Mouse (Mus musculus): ENCODE results near the gene Fkrp.

DNA sequence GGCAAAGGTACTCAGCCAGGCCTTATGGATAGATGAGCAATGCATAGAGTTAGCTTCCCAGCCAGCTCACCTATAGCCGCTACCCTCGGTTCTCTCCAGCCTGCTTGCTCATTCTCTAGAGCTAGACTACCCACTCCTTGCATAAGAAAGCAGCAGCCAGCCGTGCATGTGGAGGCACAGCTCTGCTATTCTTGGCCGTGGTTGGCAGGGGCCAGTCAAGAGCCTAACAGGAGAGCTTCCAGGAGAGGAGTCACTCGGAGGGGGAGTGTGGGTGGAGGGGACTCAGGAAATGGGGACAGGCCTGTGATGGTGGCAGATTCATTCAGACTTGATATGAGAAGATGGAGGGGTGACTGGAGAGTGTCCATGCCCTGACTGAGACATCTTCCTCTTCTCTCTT is 7.2 kb upstream of the Fkrp start:
- no peak for TF ChIP-seq CTCF (IDR thresholded peaks at IDR 0.05; ENCODE audit: extremely low read depth, insufficient read length, insufficient replicate concordance, low read depth, low read length)
- TF ChIP-seq POLR2A (IDR thresholded peaks at IDR 0.05; ENCODE audit: low read depth, low read length) = no peak

Data from small intestine, adult 2 months (tissue).